Mouse (Mus musculus): ENCODE results near the gene Ptges.

Ptges gene

GRCm38 (mm10) chr2:30897291-30897690 lies 32.4 kb downstream of the Ptges start:
- peak; percentile 17 for DNase-seq

DNA sequence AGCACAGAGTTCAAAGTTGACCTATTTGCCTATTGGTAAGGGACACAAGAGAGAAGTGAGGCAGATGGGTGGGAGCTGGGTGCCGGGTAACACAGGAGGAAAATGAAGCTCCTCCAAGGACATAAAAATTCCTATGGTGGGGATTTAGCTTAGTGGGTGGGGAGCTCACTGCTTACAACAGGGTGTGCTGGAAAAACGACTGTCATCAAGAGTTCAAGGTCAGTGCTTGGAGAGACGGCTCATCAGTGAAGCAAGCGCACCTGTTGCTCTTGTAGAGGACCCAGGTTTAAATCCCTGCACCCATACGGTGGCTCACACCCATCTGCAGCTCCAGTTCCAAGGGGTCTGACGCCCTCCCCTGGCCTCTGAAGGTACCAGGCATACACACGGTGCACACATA lies 35.7 kb downstream of the Ptges start:
- DNase-seq = no peak

GRCm38 (mm10) chr2:30893399-30893798 lies 36.3 kb downstream of the Ptges start:
- no peak for DNase-seq

DNA sequence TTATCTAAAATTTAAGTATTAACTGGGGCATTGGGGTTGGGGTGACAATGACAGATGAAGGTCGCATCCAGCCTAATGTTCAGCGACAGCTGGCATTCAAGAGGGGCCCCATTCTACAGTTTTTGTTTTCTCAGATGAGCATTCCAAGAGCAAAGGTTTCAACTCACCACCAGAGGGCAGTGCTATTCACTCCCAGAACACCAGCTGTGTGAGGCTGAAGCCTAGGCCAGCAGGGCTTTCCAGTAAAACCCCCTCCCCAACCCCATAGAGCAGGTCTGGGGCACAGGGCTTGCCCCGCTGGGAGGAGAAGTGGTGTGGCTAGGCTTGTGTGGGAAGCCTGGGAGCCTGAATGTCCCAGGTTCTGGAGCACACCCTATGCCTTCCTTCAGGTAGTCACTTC lies 38.7 kb downstream of the Ptges start:
- DNase-seq = peak; percentile 42

GRCm38 (mm10) chr2:30885453-30886163 lies 44.1 kb downstream of the Ptges start:
- DNase-seq = no peak

DNA sequence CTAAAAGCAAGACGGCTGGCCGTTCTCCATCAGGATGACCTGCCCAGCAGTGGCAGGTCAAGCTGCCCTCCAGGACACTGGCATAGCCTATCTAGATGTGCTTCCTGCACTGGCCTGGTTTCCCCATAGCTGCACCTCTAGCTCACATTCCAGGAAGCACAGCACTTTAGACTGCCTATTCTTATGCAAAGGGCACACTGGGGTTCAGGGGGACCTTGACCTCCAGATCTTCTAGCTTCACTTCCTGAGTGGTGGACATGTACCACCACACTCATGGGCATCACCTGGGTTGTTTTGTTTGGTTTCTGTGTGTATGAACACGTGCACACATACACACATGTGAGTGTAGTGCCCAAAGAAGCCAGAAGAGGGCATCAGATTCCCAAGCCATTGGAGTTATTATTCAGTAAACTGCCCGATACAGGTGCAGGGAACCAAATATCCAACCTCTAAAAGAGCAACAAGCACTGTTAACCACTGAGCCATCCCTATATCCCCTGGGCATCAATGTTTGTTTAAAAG lies 44.8 kb downstream of the Ptges start:
- no peak for DNase-seq

DNA sequence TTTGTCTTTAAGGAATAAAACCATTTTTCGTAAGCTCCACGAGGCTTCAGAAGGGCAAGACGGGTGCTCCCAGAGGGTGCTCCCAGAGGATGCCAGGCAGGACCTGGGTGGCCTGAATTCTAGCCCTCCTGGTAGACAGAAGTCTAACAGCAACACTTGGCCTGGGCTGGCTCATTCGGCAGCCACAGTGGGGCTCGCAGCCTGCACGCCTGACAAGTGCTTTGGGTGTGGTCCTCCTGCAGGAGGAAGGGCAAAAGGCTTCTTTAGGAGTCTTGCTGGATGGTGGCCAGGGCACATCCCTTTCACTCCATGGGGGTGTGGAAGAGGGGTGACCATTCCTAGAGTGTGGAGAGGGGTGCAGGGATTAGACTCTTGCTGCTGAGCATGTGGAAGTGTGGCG lies 48.4 kb downstream of the Ptges start:
- DNase-seq = no peak

DNA sequence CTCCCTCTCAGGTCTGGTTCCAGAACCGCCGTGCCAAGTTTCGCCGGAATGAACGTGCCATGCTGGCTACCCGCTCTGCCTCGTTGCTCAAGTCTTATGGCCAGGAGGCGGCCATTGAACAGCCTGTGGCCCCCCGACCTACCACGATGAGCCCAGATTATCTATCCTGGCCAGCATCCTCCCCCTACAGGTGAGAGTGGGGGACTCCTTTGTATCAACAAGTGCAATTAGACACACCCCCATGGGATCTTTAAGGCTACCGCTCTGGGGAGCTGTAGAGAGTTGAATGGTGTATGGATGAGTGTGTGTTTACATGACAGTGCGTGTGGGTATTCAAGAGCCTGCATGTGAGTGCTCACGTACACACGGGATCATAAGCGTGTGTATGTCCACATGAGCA lies 50.2 kb downstream of the Ptges start:
- no peak for DNase-seq

DNA sequence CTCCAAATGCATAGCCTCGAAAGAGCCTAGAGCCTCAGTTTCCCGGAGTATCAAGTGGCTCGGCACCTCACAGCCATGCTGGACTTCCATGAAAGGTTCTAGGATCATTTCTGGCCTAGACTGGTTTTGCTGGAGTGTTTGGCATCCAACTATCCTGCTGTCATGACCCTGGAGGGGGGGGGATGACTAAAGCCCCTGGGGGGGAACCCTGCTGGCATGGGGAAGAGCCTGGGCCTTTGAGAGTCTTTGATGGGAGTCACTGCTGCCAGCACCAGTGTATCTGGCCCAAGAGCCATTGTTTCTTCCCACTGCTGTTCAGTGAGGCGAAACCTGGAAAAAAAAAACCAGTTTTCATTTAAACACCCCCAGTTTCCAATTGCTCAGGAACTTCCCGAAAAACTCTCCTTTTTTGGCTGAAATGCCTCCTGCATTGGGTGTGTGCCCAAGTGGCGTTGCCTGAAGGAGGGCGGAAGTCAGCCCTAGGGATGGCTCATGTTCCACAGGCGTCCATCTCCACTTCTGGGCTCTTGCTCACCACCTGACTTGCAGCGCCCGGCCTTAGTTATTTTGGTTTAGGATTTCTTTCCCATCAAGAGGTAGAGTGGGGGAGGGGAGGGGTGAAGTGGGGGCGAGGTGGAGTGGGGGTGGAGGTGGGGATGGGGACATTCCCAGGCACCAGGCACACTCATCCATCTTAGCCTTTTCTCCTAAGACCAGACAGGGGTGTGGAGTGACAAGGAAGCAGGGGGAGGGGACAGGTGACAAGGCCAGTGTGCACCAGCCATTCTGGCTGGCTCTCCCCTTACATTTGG lies 53.8 kb downstream of the Ptges start:
- no peak for DNase-seq

DNA sequence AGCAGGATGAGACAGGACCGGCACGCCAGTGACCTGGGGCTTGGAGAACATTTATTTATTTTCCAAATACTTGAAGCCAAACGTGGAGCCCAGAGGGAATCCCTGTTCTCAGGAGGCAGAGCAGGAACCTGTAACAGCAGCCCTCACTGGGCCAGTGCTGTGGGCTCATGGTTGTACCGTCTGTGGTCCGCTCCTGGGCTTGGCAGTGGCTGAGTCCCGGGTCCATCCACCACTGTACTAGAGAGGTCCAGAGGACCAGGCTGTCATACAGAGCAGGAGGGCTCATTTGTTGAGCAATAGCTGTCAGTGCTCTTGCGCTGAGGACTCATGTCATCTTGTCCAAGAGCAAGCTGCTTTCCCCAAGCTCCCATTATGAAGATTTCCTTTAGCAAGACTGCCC lies 54.6 kb downstream of the Ptges start:
- no peak for DNase-seq

DNA sequence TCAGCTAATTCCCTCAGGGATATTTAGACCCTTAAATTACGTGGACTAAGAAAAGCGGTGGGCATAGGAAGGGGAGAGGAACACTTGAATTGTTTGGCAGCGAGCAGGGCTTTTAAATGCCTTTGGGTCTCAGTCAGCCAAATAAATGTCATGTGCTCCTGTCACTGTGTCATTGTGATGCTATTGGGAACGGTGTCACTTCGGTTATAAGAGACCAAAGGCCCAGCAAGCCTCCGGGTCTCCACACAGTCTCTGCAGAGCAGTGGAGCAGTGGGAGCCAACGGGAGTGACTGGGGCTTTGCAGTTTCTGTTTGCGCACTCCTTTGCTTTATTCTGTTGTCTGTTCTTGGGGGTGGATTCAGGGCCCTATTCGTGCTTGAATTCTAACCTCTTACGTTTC lies 55.2 kb downstream of the Ptges start:
- DNase-seq = no peak

DNA sequence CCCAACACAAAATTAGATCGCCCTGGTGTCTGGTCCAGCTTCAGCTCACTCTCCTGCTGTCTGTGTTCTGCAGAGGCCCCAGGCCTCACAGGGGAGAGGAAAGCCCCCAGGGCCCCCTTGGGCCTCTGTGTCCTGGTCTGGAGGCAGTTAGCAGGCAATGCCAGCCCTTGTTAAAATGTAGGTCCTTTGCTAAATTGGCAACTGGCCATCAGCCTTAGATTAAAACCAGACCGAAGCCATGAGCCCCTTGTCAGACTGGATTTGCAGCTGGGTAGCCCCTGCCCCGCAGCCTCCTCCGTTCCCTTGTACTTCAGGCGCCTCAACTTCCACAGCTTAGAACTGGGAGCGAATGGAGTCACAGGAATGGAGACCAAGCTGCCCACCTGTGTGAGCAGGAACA lies 57.0 kb downstream of the Ptges start:
- no peak for DNase-seq

- DNase-seq = no peak
These were observed 58.8 kb downstream of the Ptges start for GRCm38 (mm10) chr2:30870863-30871262.

GRCm38 (mm10) chr2:30865426-30865825 lies 64.2 kb downstream of the Ptges start:
- no peak for DNase-seq

DNA sequence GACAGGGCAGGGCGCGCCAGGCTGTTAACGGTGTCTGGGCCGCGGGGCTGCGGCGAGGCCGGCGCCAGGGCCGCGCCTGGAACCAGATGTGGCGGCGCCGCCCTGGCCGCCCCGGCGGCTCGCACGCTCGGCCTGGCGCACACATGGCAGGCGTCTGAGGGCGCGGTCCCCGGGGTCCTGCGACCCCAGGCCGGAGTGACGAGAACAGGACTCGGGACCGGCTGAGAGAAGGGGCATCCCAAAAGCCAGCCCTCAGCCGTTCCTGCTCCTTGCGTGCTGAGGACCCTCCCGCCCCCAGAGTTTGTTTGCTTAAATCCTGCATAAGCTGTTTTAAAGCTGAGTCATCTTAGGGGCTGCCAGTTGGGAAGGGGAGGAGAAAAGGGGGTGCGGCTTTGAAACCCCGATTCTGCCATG lies 64.7 kb downstream of the Ptges start:
- DNase-seq = no peak

DNA sequence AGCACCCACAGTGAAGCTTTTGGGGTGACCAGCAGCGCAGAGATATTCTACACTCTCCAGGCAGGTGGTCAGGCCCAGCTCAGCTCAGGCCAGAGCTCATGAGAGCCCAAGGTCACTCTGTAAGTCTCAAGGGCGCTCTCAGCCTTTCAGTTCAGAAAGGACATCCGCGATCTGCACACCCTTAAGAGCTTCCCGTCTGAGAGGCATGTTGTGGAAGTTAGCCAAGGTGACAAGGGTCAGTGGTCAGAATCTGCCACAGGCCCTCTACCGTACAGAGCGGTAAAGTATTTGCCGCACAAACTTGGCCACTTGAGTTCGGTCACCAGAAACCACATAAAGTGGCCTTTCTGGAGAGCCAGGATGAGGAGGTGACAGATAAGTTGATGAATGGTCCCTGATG lies 66.1 kb downstream of the Ptges start:
- no peak for DNase-seq

DNA sequence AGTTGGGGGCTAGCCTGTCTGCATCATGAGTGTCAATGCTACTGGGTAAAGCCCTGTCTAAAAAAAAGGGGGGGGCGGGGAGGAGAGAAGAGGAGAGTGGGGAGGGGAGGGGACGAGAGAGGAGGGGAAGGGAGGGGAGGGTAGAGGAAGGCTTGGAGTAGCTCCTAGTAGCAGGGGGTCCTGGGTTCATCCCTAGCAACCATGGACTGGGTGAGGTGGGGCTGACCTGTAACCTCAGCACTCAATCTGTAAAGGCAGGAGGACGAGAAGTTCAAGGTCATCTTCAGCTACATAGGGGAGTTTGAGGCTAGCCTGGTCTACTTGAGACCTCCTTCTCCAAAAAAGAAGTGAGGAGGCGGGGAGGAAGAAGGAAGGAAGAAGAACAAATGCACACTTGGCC lies 67.6 kb downstream of the Ptges start:
- DNase-seq = no peak

- no peak for DNase-seq
These were observed 69.9 kb downstream of the Ptges start for GRCm38 (mm10) chr2:30859782-30860181.

DNA sequence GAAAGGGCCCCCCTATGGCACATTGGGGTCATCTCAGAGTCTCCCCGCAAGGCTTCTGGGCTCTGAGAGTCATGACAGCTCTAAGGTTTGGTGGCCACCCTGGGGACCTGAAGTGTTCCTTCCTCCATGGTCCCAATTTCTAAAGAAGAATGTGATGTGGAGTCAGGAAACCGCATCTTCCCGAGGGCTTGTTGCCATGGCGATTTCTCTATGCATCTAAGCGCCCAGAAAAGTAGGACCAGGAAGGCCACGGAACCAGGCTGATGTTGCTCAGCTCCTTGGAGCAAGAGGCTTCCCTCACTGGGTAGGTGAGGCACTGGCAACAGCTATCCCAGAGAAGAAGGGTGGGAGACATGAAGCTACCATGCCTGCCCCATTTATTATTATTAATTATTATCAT lies 72.6 kb downstream of the Ptges start:
- DNase-seq = no peak

GRCm38 (mm10) chr2:30852771-30853313 lies 76.8 kb downstream of the Ptges start:
- no peak for DNase-seq

GRCm38 (mm10) chr2:30850581-30850980 lies 79.1 kb downstream of the Ptges start:
- DNase-seq = no peak

GRCm38 (mm10) chr2:30848184-30848583 lies 81.5 kb downstream of the Ptges start:
- DNase-seq = no peak

DNA sequence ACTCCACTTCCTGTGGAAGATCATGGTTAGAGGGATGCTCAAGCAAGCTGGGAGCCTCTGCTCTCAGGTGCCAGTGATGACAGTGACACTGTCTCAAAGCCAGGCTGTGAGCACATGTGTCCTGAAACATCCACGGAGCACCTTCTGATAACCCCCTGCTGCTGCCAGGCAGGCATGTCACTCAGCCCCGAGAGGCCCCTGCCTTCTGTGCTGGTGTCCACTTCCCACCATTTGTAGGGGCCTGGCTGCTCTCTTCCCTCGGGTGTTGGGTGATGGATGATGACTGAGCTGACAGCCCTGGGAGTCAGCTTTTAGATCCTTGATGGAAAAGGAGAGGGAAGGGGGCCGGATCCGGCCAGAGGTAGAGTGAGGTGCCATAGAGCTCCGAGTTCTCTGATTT lies 82.9 kb downstream of the Ptges start:
- no peak for DNase-seq

- no peak for DNase-seq
These were observed 83.4 kb downstream of the Ptges start for GRCm38 (mm10) chr2:30846236-30846635.
